Mouse (Mus musculus) midbrain, embryonic 15.5 days (tissue): ENCODE measurements around the gene Manba. TPM values are rescaled to one million over a fixed set of nuclear protein-coding genes. Genes with fewer than 3 reads are reported as not detected.

ENCODE experiments used
- ATAC-seq: fragments of 200-750 bp; cut with Nextera tagmentation; replicated peaks from 2 replicates; pipeline ENCODE4 v1.8.0; 2017; ENCODE audit warnings: moderate TSS enrichment
- H3K27ac ChIP-seq: fragments of 300-500 bp; sonication (generic); 2 replicates; pipeline ENCODE4 v1.5.1; 2015; ENCODE audit warnings: mild to moderate bottlenecking, inconsistent platforms
- H3K27me3 ChIP-seq: fragments of 300-500 bp; sonication (generic); replicated peaks from 2 replicates; pipeline ENCODE4 v1.6.1; 2015; ENCODE audit warnings: inconsistent platforms
- H3K36me3 ChIP-seq: fragments of 300-500 bp; sonication (generic); replicated peaks from 2 replicates; pipeline ENCODE4 v1.6.1; 2015; ENCODE audit warnings: inconsistent platforms
- H3K4me1 ChIP-seq: fragments of 300-500 bp; sonication (generic); 2 replicates; pipeline ENCODE4 v1.6.1; 2015; ENCODE audit warnings: inconsistent platforms
- H3K4me2 ChIP-seq: fragments of 300-500 bp; sonication (generic); 2 replicates; pipeline ENCODE4 v1.6.1; 2015; ENCODE audit warnings: inconsistent platforms, mild to moderate bottlenecking, moderate library complexity
- H3K4me3 ChIP-seq: fragments of 300-500 bp; sonication (generic); 2 replicates; pipeline ENCODE4 v1.5.1; 2015; ENCODE audit warnings: mild to moderate bottlenecking, inconsistent platforms
- H3K9ac ChIP-seq: fragments of 300-500 bp; sonication (generic); 2 replicates; pipeline ENCODE4 v1.6.1; 2015; ENCODE audit warnings: mild to moderate bottlenecking, inconsistent platforms
- H3K9me3 ChIP-seq: fragments of 300-500 bp; sonication (generic); 2 replicates; pipeline ENCODE4 v1.6.1; 2016; ENCODE audit warnings: inconsistent platforms
- WGBS: fragments of 180-500 bp; shearing (Covaris S2); methylation state at CpG from one replicate; pipeline ENCODE4 v1.1.7; 2015; ENCODE audit warnings: mixed read lengths; 5-methylcytosine and 5-hydroxymethylcytosine counted together
- polyA plus RNA-seq: library from polyadenylated mRNA; unstranded; fragments of >200 nt; fragmentation: Nextera tagmentation; extraction: Ambion mirVana; gene quantifications from 2 replicates; pipeline ENCODE4 v1.2.1, GENCODE M21; 2015

The Manba gene
- 7.9 and 8.5 TPM in 2 replicates for polyA plus RNA-seq

GRCm38 (mm10) chr3:135485128-135485899, at the start of gene Manba:
TSS of gene Manba (plus strand) at chr3:135485611.
- 2% methylated on average over 48 of the region's 48 CpGs for WGBS
- no peaks in the 10 kb centered on the region for H3K36me3 ChIP-seq
- H3K9me3 ChIP-seq: no peaks in the 10 kb centered on the region
- H3K4me1 ChIP-seq: 0 out of 2 replicates have a peak, but pooled peaks cover 7% of the 10 kb centered on the region
- peak within 1 kb of the TSS; percentile 74 for H3K9ac ChIP-seq
- 0 out of 2 replicates have a peak within 1 kb of the TSS, but pooled peaks have one; percentile 5 for H3K27ac ChIP-seq
- H3K4me3 ChIP-seq: peak within 1 kb of the TSS; percentile 65
- H3K27me3 ChIP-seq: no peaks in the 10 kb centered on the region
- peak; percentile 94 for ATAC-seq
- H3K4me2 ChIP-seq: peak within 1 kb of the TSS; percentile 96

- WGBS: 32% methylated on average over 14 of the region's 14 CpGs
- peaks cover 24% of the 10 kb centered on the region for H3K4me1 ChIP-seq
- peak overlapping the region; percentile 43 for H3K9ac ChIP-seq
- peak overlapping the region; percentile 54 for H3K4me2 ChIP-seq
- H3K36me3 ChIP-seq: no peaks in the 10 kb centered on the region
- no peak for ATAC-seq
- H3K27me3 ChIP-seq: no peaks in the 10 kb centered on the region
- peak overlapping the region; percentile 86 for H3K4me3 ChIP-seq
- peak overlapping the region; percentile 100 for H3K27ac ChIP-seq
- H3K9me3 ChIP-seq: no peaks in the 10 kb centered on the region
Measured at GRCm38 (mm10) chr3:135436901-135437616, 48.4 kb upstream of the Manba start.

- Histone ChIP-seq H3K36me3 (no peaks in the 10 kb centered on the region), H3K27me3 (no peaks in the 10 kb centered on the region), H3K9me3 (no peaks in the 10 kb centered on the region), H3K4me1 (peaks cover 28% of the 10 kb centered on the region), H3K4me2 (peak within 1 kb of the TSS; percentile 72), H3K27ac (peak within 1 kb of the TSS; percentile 100), H3K9ac (peak within 1 kb of the TSS; percentile 84), H3K4me3 (peak within 1 kb of the TSS; percentile 86)
- under 1% methylated on average over 56 of the region's 56 CpGs for WGBS
- ATAC-seq: peak; percentile 97
Measured at GRCm38 (mm10) chr3:135437758-135438495, 47.5 kb upstream of the Manba start, which contains the start of gene Ube2d3. TSS of gene Ube2d3 (plus strand) at chr3:135438149.

GRCm38 (mm10) chr3:135438531-135438912, 46.9 kb upstream of the Manba start:
- ATAC-seq: peak; percentile 88
- no peaks in the 10 kb centered on the region for H3K36me3 ChIP-seq
- H3K9ac ChIP-seq: peak overlapping the region; percentile 84
- H3K27ac ChIP-seq: peak overlapping the region; percentile 100
- peaks cover 34% of the 10 kb centered on the region for H3K4me1 ChIP-seq
- H3K9me3 ChIP-seq: no peaks in the 10 kb centered on the region
- WGBS: 0% methylated on average over 44 of the region's 50 CpGs
- no peak overlapping the region for H3K4me2 ChIP-seq
- H3K27me3 ChIP-seq: no peaks in the 10 kb centered on the region
- H3K4me3 ChIP-seq: peak overlapping the region; percentile 86

GRCm38 (mm10) chr3:135438913-135439531, 46.4 kb upstream of the Manba start:
- no peaks in the 10 kb centered on the region for H3K9me3 ChIP-seq
- WGBS: under 1% methylated on average over 65 of the region's 76 CpGs
- H3K4me2 ChIP-seq: peak overlapping the region; percentile 72
- H3K27ac ChIP-seq: peak overlapping the region; percentile 100
- no peaks in the 10 kb centered on the region for H3K27me3 ChIP-seq
- no peaks in the 10 kb centered on the region for H3K36me3 ChIP-seq
- H3K4me3 ChIP-seq: peak overlapping the region; percentile 86
- peak; percentile 62 for ATAC-seq
- peaks cover 37% of the 10 kb centered on the region for H3K4me1 ChIP-seq
- peak overlapping the region; percentile 84 for H3K9ac ChIP-seq

- Histone ChIP-seq H3K9ac (peak overlapping the region; percentile 84), H3K27me3 (no peaks in the 10 kb centered on the region), H3K36me3 (no peaks in the 10 kb centered on the region), H3K27ac (peak overlapping the region; percentile 100), H3K4me3 (peak overlapping the region; percentile 86), H3K9me3 (no peaks in the 10 kb centered on the region), H3K4me2 (peak overlapping the region; percentile 72), H3K4me1 (peaks cover 39% of the 10 kb centered on the region)
- WGBS: 3% methylated on average over 15 of the region's 15 CpGs
- ATAC-seq: no peak
Measured at GRCm38 (mm10) chr3:135439651-135440050, 45.8 kb upstream of the Manba start.

GRCm38 (mm10) chr3:135440221-135440620, 45.2 kb upstream of the Manba start:
- WGBS: 24% methylated on average over 7 of the region's 7 CpGs

GRCm38 (mm10) chr3:135440621-135441020, 44.8 kb upstream of the Manba start:
- peak overlapping the region; percentile 86 for H3K4me3 ChIP-seq
- H3K4me1 ChIP-seq: peaks cover 41% of the 10 kb centered on the region
- no peaks in the 10 kb centered on the region for H3K27me3 ChIP-seq
- peak overlapping the region; percentile 72 for H3K4me2 ChIP-seq
- peak overlapping the region; percentile 84; the same call in 1 of the 2 replicates for H3K9ac ChIP-seq
- H3K36me3 ChIP-seq: no peaks in the 10 kb centered on the region
- H3K9me3 ChIP-seq: no peaks in the 10 kb centered on the region
- WGBS: 44% methylated on average over 10 of the region's 10 CpGs
- no peak for ATAC-seq
- no peak overlapping the region for H3K27ac ChIP-seq

More at GRCm38 (mm10) chr3:135440221-135440620, 45.2 kb upstream of the Manba start:
- H3K27me3 ChIP-seq: no peaks in the 10 kb centered on the region
- peak overlapping the region; percentile 84 for H3K9ac ChIP-seq
- H3K4me3 ChIP-seq: peak overlapping the region; percentile 86
- H3K27ac ChIP-seq: no peak overlapping the region
- peak overlapping the region; percentile 72 for H3K4me2 ChIP-seq
- no peaks in the 10 kb centered on the region for H3K36me3 ChIP-seq
- peaks cover 41% of the 10 kb centered on the region for H3K4me1 ChIP-seq
- H3K9me3 ChIP-seq: no peaks in the 10 kb centered on the region
- no peak for ATAC-seq

- Histone ChIP-seq H3K4me2 (no peak overlapping the region), H3K27me3 (no peaks in the 10 kb centered on the region), H3K4me3 (no peak overlapping the region), H3K9me3 (no peaks in the 10 kb centered on the region), H3K36me3 (no peaks in the 10 kb centered on the region), H3K27ac (no peak overlapping the region), H3K9ac (no peak overlapping the region), H3K4me1 (peaks cover 32% of the 10 kb centered on the region)
- ATAC-seq: no peak
Measured at GRCm38 (mm10) chr3:135444930-135445329, 40.5 kb upstream of the Manba start.

- H3K36me3 ChIP-seq: peaks cover 10% of the 10 kb centered on the region; the same call in 1 of the 2 replicates
Measured at GRCm38 (mm10) chr3:135458981-135459380, 26.4 kb upstream of the Manba start.

GRCm38 (mm10) chr3:135468402-135468801, 17.0 kb upstream of the Manba start:
- Histone ChIP-seq H3K4me2 (no peak overlapping the region), H3K27me3 (no peaks in the 10 kb centered on the region), H3K9me3 (no peaks in the 10 kb centered on the region), H3K4me1 (no peaks in the 10 kb centered on the region), H3K27ac (no peak overlapping the region), H3K9ac (no peak overlapping the region), H3K4me3 (no peak overlapping the region), H3K36me3 (0 out of 2 replicates have a peak, but pooled peaks cover 4% of the 10 kb centered on the region)
- ATAC-seq: no peak
- 93% methylated on average over 1 of the region's 1 CpGs for WGBS

More at GRCm38 (mm10) chr3:135458981-135459380, 26.4 kb upstream of the Manba start:
- no peak overlapping the region for H3K27ac ChIP-seq
- no peak overlapping the region for H3K9ac ChIP-seq
- ATAC-seq: no peak
- no peaks in the 10 kb centered on the region for H3K4me1 ChIP-seq
- no peaks in the 10 kb centered on the region for H3K9me3 ChIP-seq
- no peak overlapping the region for H3K4me3 ChIP-seq
- H3K4me2 ChIP-seq: no peak overlapping the region
- H3K27me3 ChIP-seq: no peaks in the 10 kb centered on the region
